Mouse (Mus musculus) embryonic facial prominence, embryonic 14.5 days (tissue): Measurements from ENCODE around the gene Slc30a3. TPM values are rescaled to one million over a fixed set of nuclear protein-coding genes. Genes with fewer than 3 reads are reported as not detected.
"Not testable (repeated sequence)": the region's sequence is repeated elsewhere in the genome, so short reads cannot be mapped to it uniquely, and the experiment has no call there.

Source experiments
- ATAC-seq: fragments of 200-750 bp; cut with Nextera tagmentation; 2 replicates; pipeline ENCODE4 v1.8.0; 2017; ENCODE audit warnings: low read depth, moderate number of reproducible peaks, moderate TSS enrichment
- DNase-seq: peaks from one replicate; pipeline ENCODE4 v3.0.0-alpha.2; 2015; ENCODE audit warnings: low spot score
- H3K27ac ChIP-seq: fragments of 300-500 bp; sonication (generic); replicated peaks from 2 replicates; pipeline ENCODE4 v1.5.1; 2014; ENCODE audit warnings: low read depth, mild to moderate bottlenecking, low read length, moderate library complexity
- H3K27me3 ChIP-seq: fragments of 300-500 bp; sonication (generic); replicated peaks from 2 replicates; pipeline ENCODE4 v1.6.1; 2014; ENCODE audit warnings: low read length; ENCODE audit not compliant: control insufficient read depth, insufficient read depth
- H3K36me3 ChIP-seq: fragments of 300-500 bp; sonication (generic); 2 replicates; pipeline ENCODE4 v1.6.1; 2014; ENCODE audit warnings: low read length, mixed read lengths; ENCODE audit not compliant: control insufficient read depth, insufficient read depth
- H3K4me1 ChIP-seq: fragments of 300-500 bp; sonication (generic); 2 replicates; pipeline ENCODE4 v1.6.1; 2014; ENCODE audit warnings: antibody characterized with exemption, low read length; ENCODE audit not compliant: control insufficient read depth, insufficient read depth
- H3K4me2 ChIP-seq: fragments of 300-500 bp; sonication (generic); 2 replicates; pipeline ENCODE4 v1.6.1; 2014; ENCODE audit warnings: low read depth, mild to moderate bottlenecking, low read length, moderate library complexity, mixed read lengths
- H3K4me3 ChIP-seq: fragments of 300-500 bp; sonication (generic); 2 replicates; pipeline ENCODE4 v1.5.1; 2014; ENCODE audit warnings: low read depth, mild to moderate bottlenecking, low read length
- H3K9ac ChIP-seq: fragments of 300-500 bp; sonication (generic); 2 replicates; pipeline ENCODE4 v1.6.1; 2014; ENCODE audit warnings: low read depth, mild to moderate bottlenecking, low read length, moderate library complexity, mixed read lengths
- H3K9me3 ChIP-seq: fragments of 300-500 bp; sonication (generic); 2 replicates; pipeline ENCODE4 v1.6.1; 2016; ENCODE audit warnings: low read length; ENCODE audit not compliant: control insufficient read depth
- WGBS: fragments of 180-500 bp; shearing (Covaris S2); extraction: QIAGEN DNeasy Blood & Tissue Kit; methylation state at CpG from one replicate; pipeline ENCODE4 v1.1.7; 2014; 5-methylcytosine and 5-hydroxymethylcytosine counted together
- polyA plus RNA-seq: library from polyadenylated mRNA; unstranded; fragments of >200 nt; fragmentation: Nextera tagmentation; extraction: Ambion mirVana; gene quantifications from 2 replicates; pipeline ENCODE4 v1.2.1, GENCODE M21; 2014

Slc30a3 gene
- polyA plus RNA-seq, 1 experiment from 2014 or later = 0.93 TPM

GRCm38 (mm10) chr5:31047848-31048762 lies 59.9 kb downstream of the Slc30a3 start, which contains the start of gene Atraid:
Gene Atraid, plus strand, starts transcription at chr5:31048312.
- Histone ChIP-seq H3K4me3 (peak within 1 kb of the TSS; percentile 81), H3K9me3 (no peaks in the 10 kb centered on the region), H3K4me1 (no peaks in the 10 kb centered on the region; the same call in 1 of the 2 replicates), H3K27ac (peak within 1 kb of the TSS; percentile 95), H3K9ac (peak within 1 kb of the TSS; percentile 90), H3K36me3 (peaks cover 18% of the 10 kb centered on the region), H3K4me2 (peak within 1 kb of the TSS; percentile 70), H3K27me3 (no peaks in the 10 kb centered on the region)
- WGBS = under 1% methylated on average over 61 of the region's 73 CpGs
- peak; percentile 98 for DNase-seq
- peak; percentile 96 for ATAC-seq

DNA sequence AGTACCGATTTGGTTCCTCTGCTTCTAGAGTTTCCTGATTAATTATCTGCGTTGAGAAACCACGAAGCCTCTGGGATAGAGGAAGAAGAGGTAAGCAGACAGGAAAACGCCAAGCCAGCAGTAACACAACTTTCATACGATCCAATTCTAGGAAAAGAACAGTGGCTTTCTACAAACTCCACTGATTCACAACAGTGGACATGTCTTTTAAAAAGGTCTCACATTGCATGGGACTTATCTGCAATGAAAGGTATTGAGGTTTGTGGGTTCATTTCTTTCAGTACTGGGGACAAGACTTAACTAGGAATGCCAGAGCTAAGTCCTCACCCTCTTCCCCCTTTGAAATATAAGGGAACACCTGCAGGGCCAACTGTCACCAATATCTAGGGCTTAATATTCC lies 61.0 kb downstream of the Slc30a3 start:
- peaks cover 14% of the 10 kb centered on the region; the same call in 1 of the 2 replicates for H3K36me3 ChIP-seq
- H3K27ac ChIP-seq = no peak overlapping the region
- H3K9ac ChIP-seq = peak overlapping the region; percentile 90; the same call in 1 of the 2 replicates
- H3K4me1 ChIP-seq = no peaks in the 10 kb centered on the region; the same call in 1 of the 2 replicates
- H3K4me3 ChIP-seq = peak overlapping the region; percentile 81
- WGBS = 66% methylated on average over 5 of the region's 5 CpGs
- H3K9me3 ChIP-seq = no peaks in the 10 kb centered on the region
- no peaks in the 10 kb centered on the region for H3K27me3 ChIP-seq
- peak overlapping the region; percentile 70 for H3K4me2 ChIP-seq
- no peak for DNase-seq
- ATAC-seq = no peak

DNA sequence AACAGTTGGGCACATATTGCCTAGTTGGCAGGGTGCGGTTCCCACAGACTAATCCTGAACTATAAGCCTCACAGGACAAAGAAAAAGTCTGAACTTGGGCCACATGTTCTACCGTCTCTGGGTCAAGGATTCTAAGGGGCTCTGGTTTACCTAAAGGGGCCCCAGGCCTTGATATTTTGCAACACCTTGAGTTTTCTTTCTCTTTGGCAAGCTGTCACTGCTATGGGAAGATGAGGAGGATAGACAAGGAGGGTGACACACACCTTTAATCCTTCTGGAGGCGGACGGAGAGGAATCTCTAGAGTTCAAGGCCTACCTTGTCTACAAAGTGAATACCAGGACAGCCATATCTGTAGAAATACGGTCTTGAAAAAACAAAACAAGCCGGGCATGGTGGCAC lies 61.6 kb downstream of the Slc30a3 start:
- Histone ChIP-seq H3K27me3 (no peaks in the 10 kb centered on the region), H3K9ac (no peak overlapping the region), H3K27ac (no peak overlapping the region), H3K4me3 (no peak overlapping the region), H3K4me1 (no peaks in the 10 kb centered on the region; the same call in 1 of the 2 replicates), H3K9me3 (no peaks in the 10 kb centered on the region), H3K4me2 (no peak overlapping the region), H3K36me3 (peaks cover 18% of the 10 kb centered on the region; the same call in 1 of the 2 replicates)
- 91% methylated on average over 6 of the region's 6 CpGs for WGBS
- no peak for ATAC-seq
- no peak for DNase-seq

DNA sequence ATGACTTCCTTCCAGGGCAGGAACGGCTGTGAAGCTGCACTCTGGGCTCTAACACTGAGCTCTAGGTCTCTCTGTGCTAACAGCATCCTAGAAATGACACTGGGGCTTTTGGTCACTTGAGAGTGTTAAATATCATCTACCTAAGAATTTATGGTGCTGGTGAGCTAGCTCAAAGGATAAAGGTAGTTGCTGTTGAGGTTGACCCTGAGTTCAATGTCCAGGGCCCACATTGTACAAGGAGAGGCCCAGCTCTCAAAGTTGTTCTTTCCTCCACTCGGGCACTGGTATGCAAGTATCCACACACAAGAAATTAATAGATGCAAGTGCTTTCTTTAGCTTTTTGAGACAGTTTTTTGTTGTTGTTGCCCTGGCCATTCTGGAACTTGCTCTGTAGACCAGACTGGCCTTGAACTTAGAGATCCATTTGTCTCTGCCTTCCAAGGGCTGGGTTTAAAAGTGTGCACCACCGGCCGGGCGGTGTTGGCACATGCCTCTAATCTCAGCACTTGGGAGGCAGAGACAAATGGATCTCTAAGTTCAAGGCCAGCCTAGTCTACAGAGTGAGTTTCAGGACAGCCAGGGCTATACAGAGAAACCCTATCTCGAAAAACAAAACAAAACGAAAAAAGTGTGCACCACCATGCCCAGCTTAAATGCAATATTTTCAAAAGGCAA lies 69.7 kb downstream of the Slc30a3 start:
- H3K36me3 ChIP-seq = peaks cover 52% of the 10 kb centered on the region
- no peak overlapping the region for H3K9ac ChIP-seq
- 92% methylated on average over 7 of the region's 7 CpGs for WGBS
- ATAC-seq (no peak), DNase-seq (no peak)
- H3K4me2 ChIP-seq = no peak overlapping the region
- H3K4me3 ChIP-seq = no peak overlapping the region
- no peak overlapping the region for H3K27ac ChIP-seq
- no peaks in the 10 kb centered on the region for H3K27me3 ChIP-seq
- no peaks in the 10 kb centered on the region for H3K9me3 ChIP-seq
- no peaks in the 10 kb centered on the region for H3K4me1 ChIP-seq

DNA sequence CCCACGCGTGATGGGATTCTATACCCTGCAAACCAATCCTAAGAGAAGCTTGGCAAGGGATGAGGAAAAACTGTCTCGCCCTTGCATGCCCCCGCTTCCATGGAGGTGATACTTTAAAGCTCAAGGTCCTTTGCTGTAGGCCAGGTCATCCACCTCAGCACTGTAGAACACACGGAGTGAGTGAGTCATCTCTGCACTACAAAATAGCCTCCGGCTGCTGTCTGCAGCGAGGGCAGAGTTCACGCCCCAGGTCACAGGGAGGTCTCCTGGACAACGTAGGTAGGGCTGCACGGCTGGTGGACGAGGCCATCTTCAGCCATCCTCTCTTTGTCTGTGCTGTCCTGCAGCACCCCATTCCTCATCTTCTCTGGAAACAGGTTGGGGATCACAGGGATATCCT lies 71.5 kb downstream of the Slc30a3 start:
- H3K27me3 ChIP-seq, H3K9ac ChIP-seq, H3K4me3 ChIP-seq, H3K4me2 ChIP-seq, H3K9me3 ChIP-seq, DNase-seq, ATAC-seq, H3K4me1 ChIP-seq, H3K27ac ChIP-seq: not testable (repeated sequence)
- peaks cover 40% of the 10 kb centered on the region for H3K36me3 ChIP-seq
- 86% methylated on average over 11 of the region's 11 CpGs for WGBS

Other genes with a start within 250 kb of the Slc30a3 start
- 77.1 and 77.2 TPM in 2 replicates for gene Tmem214, start 240.2 kb downstream of the Slc30a3 start, polyA plus RNA-seq
- 17.4 and 22.4 TPM in 2 replicates for gene Agbl5, start 219.5 kb downstream of the Slc30a3 start, polyA plus RNA-seq
- 507 and 572 TPM in 2 replicates for gene Ost4, start 200.4 kb downstream of the Slc30a3 start, polyA plus RNA-seq
- gene Emilin1, start 194.8 kb downstream of the Slc30a3 start, polyA plus RNA-seq = 200 and 225 TPM in 2 replicates
- 22.1 and 24.7 TPM in 2 replicates for gene Khk, start 186.8 kb downstream of the Slc30a3 start, polyA plus RNA-seq
- gene Cgref1, start 162.6 kb downstream of the Slc30a3 start, polyA plus RNA-seq = 30.9 and 51.1 TPM in 2 replicates
- gene Preb, start 147.9 kb downstream of the Slc30a3 start, polyA plus RNA-seq = 85.3 and 91.2 TPM in 2 replicates
- 0.19 TPM in 1 of 2 replicates, not detected in the other for gene Tcf23, start 139.6 kb downstream of the Slc30a3 start, polyA plus RNA-seq
- 189 and 195 TPM in 2 replicates for gene Atraid, start 59.9 kb downstream of the Slc30a3 start, polyA plus RNA-seq
- gene Slc5a6, start 59.3 kb downstream of the Slc30a3 start, polyA plus RNA-seq = 14.9 and 17.6 TPM in 2 replicates
- gene Cad, start 53.5 kb downstream of the Slc30a3 start, polyA plus RNA-seq = 29.1 and 30.2 TPM in 2 replicates
- not detected in 2 replicates for gene Dnajc5g, start 2.0 kb downstream of the Slc30a3 start, polyA plus RNA-seq
- 11.6 and 16.3 TPM in 2 replicates for gene Trim54, start 8.5 kb upstream of the Slc30a3 start, polyA plus RNA-seq
- gene Ucn, start 30.6 kb upstream of the Slc30a3 start, polyA plus RNA-seq = 0.39 TPM in 1 of 2 replicates, not detected in the other
- gene Mpv17, start 46.0 kb upstream of the Slc30a3 start, polyA plus RNA-seq = 47.7 and 54.6 TPM in 2 replicates
- 0.54 and 0.68 TPM in 2 replicates for gene Gm29609, start 71.7 kb upstream of the Slc30a3 start, polyA plus RNA-seq
- gene Gtf3c2, start 71.9 kb upstream of the Slc30a3 start, polyA plus RNA-seq = 47.5 and 59.9 TPM in 2 replicates
- 124 and 141 TPM in 2 replicates for gene Snx17, start 85.0 kb upstream of the Slc30a3 start, polyA plus RNA-seq
- 55.5 and 58.0 TPM in 2 replicates for gene Eif2b4, start 85.2 kb upstream of the Slc30a3 start, polyA plus RNA-seq
- gene Zfp513, start 94.1 kb upstream of the Slc30a3 start, polyA plus RNA-seq = 5.4 and 5.8 TPM in 2 replicates
- gene Ppm1g, start 112.5 kb upstream of the Slc30a3 start, polyA plus RNA-seq = 102 and 107 TPM in 2 replicates
- 157 and 172 TPM in 2 replicates for gene Nrbp1, start 132.6 kb upstream of the Slc30a3 start, polyA plus RNA-seq
- gene Gm9970, start 133.0 kb upstream of the Slc30a3 start, polyA plus RNA-seq = 0.68 and 0.83 TPM in 2 replicates
- gene Krtcap3, start 143.5 kb upstream of the Slc30a3 start, polyA plus RNA-seq = 14.8 and 15.2 TPM in 2 replicates
- 36.7 and 38.4 TPM in 2 replicates for gene Ift172, start 182.9 kb upstream of the Slc30a3 start, polyA plus RNA-seq
- 74.4 and 80.6 TPM in 2 replicates for gene Fndc4, start 187.8 kb upstream of the Slc30a3 start, polyA plus RNA-seq
- gene Gckr, start 189.2 kb upstream of the Slc30a3 start, polyA plus RNA-seq = 0.17 and 0.31 TPM in 2 replicates